Mouse (Mus musculus): ENCODE measurements around the gene Gm1673.

Gm1673 gene

GRCm38 (mm10) chr5:33997051-33997741, 14.0 kb downstream of the Gm1673 start:
- no peak for DNase-seq (ENCODE audit: low read depth, low spot score)

DNA sequence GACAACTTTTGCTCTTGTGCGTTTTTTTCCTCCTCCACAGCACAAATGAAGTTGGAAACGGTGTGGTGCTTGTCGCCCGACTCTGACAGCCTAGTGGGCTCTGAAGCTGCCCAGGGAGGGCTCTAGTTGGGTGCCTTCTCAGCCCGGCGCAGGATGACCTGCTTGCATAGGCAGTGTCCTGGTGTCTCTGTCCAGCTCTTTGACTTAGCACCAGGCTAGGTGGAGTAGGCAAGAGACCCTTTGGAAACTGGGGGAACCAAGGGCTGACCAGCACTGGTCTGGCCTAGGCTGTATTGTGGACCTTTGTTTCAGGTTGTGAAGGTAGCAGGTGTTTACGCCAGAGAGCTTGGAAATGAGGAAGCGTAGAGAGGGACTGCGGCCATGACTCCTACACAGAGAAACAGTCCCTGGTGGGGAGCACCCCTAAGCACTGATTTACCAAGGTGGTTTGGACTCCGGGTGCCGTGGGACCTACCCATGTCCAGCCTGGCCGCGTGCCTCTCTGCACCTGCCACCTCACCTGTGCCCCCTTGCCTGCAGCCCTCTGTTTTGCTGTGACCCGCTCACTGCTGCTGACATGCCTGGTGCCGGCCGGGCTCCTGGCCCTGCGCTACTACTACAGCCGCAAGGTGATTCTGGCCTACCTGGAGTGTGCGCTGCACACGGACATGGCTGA, 14.7 kb downstream of the Gm1673 start:
- DNase-seq (ENCODE audit: low read depth, low spot score): no peak

DNA sequence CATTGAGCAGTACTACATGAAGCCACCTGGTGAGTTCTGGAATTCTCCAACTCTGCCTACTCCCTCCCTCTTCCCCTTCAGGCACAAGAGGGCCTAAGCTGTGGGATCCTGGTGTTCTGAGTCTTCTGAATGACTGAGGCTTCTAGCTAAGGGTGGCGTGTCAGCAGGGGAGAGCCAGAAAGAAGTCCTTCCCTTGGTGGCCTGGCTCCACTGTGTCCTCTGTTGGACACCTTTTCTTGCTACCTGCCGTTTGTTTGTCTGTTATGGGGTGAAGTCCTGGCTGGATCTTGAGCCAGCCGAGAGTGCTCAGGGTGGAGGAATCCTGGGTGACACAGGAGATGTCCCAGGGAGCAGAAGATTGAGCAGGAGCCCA, 15.3 kb downstream of the Gm1673 start:
- DNase-seq (ENCODE audit: low read depth, low spot score): no peak

DNA sequence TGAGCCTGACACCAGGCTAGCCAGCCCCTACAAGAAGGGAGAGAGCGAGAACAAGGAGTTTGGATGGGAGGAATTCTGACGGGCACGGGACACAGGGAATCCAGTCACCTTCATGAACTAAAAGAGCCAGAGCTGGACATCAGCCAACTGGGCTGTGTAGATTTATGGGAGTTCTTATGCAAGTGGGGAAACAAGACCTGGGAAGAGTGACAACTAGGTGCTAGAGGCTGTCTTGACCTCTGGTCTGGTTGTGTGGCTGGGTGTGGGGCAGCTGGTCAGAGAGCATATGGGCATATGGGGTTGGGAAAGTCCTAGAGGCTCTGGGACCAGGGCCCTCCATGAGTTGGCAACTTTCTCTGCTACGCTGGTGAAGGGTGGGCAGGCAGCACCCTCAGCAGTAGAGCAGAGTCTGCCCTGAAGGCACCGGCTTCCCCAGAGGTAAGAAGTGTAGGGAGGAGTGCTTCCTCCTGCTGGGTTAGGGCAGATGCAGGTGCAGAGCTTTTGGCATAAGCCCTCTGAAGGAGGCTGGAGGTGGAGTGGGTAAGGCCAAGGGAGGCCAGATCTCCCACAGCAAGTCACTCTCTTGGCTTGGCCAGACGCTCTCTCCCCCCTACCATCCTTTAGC, 16.3 kb downstream of the Gm1673 start:
- DNase-seq (ENCODE audit: low read depth, low spot score): peak; percentile 16

- DNase-seq (ENCODE audit: low read depth, low spot score): no peak
Measured at GRCm38 (mm10) chr5:34000809-34001208, 17.6 kb downstream of the Gm1673 start.

- no peak for DNase-seq (ENCODE audit: low read depth, low spot score)
Measured at GRCm38 (mm10) chr5:34001401-34001800, 18.2 kb downstream of the Gm1673 start.

- DNase-seq (ENCODE audit: low read depth, low spot score): no peak
Measured at GRCm38 (mm10) chr5:34002636-34003035, 19.4 kb downstream of the Gm1673 start.

DNA sequence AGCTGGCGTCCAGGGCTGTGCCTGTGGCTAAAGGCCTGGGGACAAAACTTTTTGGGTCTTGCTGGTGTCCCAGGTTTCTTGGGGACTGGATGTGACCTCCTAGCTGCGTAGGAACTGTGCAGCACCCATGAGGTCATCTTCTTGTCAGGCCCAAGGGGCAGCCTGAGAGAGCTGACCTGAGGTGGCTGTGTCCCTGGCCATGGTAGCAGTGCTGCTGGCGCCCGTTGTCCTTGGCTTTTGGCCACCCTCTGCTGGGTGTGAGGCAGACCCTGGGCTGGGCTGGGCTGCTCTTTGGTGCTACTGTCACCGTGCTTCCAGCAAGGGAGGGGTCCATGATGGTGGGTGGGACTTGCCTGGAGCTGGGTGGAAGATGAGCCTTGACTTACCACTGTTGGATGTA, 21.4 kb downstream of the Gm1673 start:
- no peak for DNase-seq (ENCODE audit: low read depth, low spot score)

GRCm38 (mm10) chr5:34006832-34007231, 23.6 kb downstream of the Gm1673 start:
- no peak for DNase-seq (ENCODE audit: low read depth, low spot score)

DNA sequence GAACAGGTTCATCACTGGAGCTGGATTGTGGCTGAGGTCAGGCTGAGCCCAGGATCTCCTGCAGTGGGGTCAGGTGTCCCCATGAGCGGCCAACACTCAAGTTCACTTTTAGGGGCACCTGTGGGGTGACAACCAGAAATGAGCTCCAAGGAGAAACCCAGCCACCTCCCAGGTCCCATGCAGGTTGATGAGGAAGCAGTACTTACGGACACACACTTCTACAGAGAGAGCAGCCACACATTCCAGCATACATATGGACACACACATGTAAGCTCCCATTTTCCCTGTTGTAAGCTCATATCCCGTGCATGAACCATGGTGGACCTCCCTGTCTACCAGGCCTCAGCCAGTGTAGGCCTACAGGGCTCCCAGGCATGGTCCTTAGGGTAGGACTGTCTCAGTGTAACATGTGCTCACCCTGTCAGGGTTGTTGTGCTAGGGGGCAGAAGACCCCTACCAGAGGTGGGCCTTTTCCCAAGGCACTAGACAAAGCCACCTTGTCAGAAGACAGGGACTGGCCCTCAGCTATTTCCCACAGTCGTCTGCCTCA, 24.2 kb downstream of the Gm1673 start:
- no peak for DNase-seq (ENCODE audit: low read depth, low spot score)

- peak; percentile 49 for DNase-seq (ENCODE audit: low read depth, low spot score)
Measured at GRCm38 (mm10) chr5:34014652-34015051, 31.4 kb downstream of the Gm1673 start.

GRCm38 (mm10) chr5:34018968-34019367, 35.7 kb downstream of the Gm1673 start:
- DNase-seq (ENCODE audit: low read depth, low spot score): no peak

DNA sequence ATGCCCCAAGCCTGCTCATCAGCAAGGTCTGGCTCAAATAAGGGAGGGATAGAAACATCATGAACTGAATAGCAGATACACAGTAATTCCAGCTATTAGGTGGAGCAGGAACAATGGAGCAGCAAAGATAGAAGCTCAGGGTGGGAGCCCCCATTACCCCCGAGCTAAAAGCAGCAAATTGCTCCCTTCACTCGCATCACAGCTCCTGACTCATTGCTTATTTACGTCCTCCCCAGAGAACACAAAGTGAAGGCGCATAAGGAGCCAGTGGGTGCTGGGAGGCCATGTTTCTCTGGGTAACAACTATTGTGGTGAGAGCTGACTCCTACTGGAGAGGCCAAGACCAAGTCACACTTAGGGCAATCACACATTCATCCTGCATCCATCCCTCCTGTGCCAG, 46.9 kb downstream of the Gm1673 start:
- DNase-seq (ENCODE audit: low read depth, low spot score): no peak

GRCm38 (mm10) chr5:34031022-34031421, 47.8 kb downstream of the Gm1673 start:
- DNase-seq (ENCODE audit: low read depth, low spot score): no peak

- peak; percentile 47 for DNase-seq (ENCODE audit: low read depth, low spot score)
Measured at GRCm38 (mm10) chr5:34032520-34032919, 49.3 kb downstream of the Gm1673 start.
